Mouse (Mus musculus) forebrain, embryonic 16.5 days (tissue): ENCODE data around the gene Cntnap2. TPM values are rescaled to one million over a fixed set of nuclear protein-coding genes. Genes with fewer than 3 reads are reported as not detected.

Experiments used
- ATAC-seq: fragments of 200-750 bp; cut with Nextera tagmentation; 2 replicates; pipeline ENCODE4 v1.8.0; 2017; ENCODE audit warnings: mild to moderate bottlenecking, moderate library complexity
- H3K27ac ChIP-seq: fragments of 300-500 bp; sonication (generic); 2 replicates; pipeline ENCODE4 v1.5.1; 2014; ENCODE audit warnings: low read length, control low read depth
- H3K27me3 ChIP-seq: fragments of 300-500 bp; sonication (generic); replicated peaks from 2 replicates; pipeline ENCODE4 v1.6.1; 2014; ENCODE audit warnings: low read length; ENCODE audit not compliant: control insufficient read depth, insufficient read depth
- H3K36me3 ChIP-seq: fragments of 300-500 bp; sonication (generic); 2 replicates; pipeline ENCODE4 v1.6.1; 2014; ENCODE audit not compliant: control insufficient read depth, insufficient read depth
- H3K4me1 ChIP-seq: fragments of 300-500 bp; sonication (generic); replicated peaks from 2 replicates; pipeline ENCODE4 v1.6.1; 2014; ENCODE audit warnings: low read length; ENCODE audit not compliant: control insufficient read depth, insufficient read depth
- H3K4me2 ChIP-seq: fragments of 300-500 bp; sonication (generic); 2 replicates; pipeline ENCODE4 v1.6.1; 2014; ENCODE audit warnings: mild to moderate bottlenecking, low read length, control low read depth
- H3K4me3 ChIP-seq: fragments of 300-500 bp; sonication (generic); replicated peaks from 2 replicates; pipeline ENCODE4 v1.5.1; 2014; ENCODE audit warnings: mild to moderate bottlenecking, low read length, control low read depth
- H3K9ac ChIP-seq: fragments of 300-500 bp; sonication (generic); replicated peaks from 2 replicates; pipeline ENCODE4 v1.6.1; 2014; ENCODE audit warnings: low read depth, low read length, control low read depth
- H3K9me3 ChIP-seq: fragments of 300-500 bp; sonication (generic); 2 replicates; pipeline ENCODE4 v1.6.1; 2016; ENCODE audit warnings: low read length; ENCODE audit not compliant: control insufficient read depth
- WGBS: fragments of 180-500 bp; shearing (Covaris S2); extraction: QIAGEN DNeasy Blood & Tissue Kit; methylation state at CpG from one replicate; pipeline ENCODE4 v1.1.7; 2014; 5-methylcytosine and 5-hydroxymethylcytosine counted together
- polyA plus RNA-seq: library from polyadenylated mRNA; unstranded; fragments of >200 nt; fragmentation: Nextera tagmentation; extraction: Ambion mirVana; gene quantifications from 2 replicates; pipeline ENCODE4 v1.2.1, GENCODE M21; 2015

Gene Cntnap2
- polyA plus RNA-seq, 1 experiment from 2014 or later, result 72.7 TPM

GRCm38 (mm10) chr6:47227601-47228000 lies 2168.4 kb downstream of the Cntnap2 start:
- Histone ChIP-seq H3K9ac (no peak overlapping the region), H3K4me3 (no peak overlapping the region), H3K9me3 (no peaks in the 10 kb centered on the region), H3K27ac (peak overlapping the region; percentile 50; the same call in 1 of the 2 replicates), H3K36me3 (no peaks in the 10 kb centered on the region), H3K27me3 (no peaks in the 10 kb centered on the region), H3K4me2 (no peak overlapping the region), H3K4me1 (peaks cover 19% of the 10 kb centered on the region)
- ATAC-seq, result no peak
- 19% methylated on average over 3 of the region's 3 CpGs for WGBS

GRCm38 (mm10) chr6:47228676-47229317 lies 2169.6 kb downstream of the Cntnap2 start:
- Histone ChIP-seq H3K4me1 (peaks cover 19% of the 10 kb centered on the region), H3K27me3 (no peaks in the 10 kb centered on the region), H3K27ac (peak overlapping the region; percentile 88), H3K4me2 (no peak overlapping the region), H3K36me3 (no peaks in the 10 kb centered on the region), H3K9ac (no peak overlapping the region), H3K9me3 (no peaks in the 10 kb centered on the region), H3K4me3 (no peak overlapping the region)
- ATAC-seq, result peak; percentile 94
- WGBS, result 37% methylated on average over 7 of the region's 7 CpGs

- no peak overlapping the region for H3K4me2 ChIP-seq
- no peak overlapping the region for H3K4me3 ChIP-seq
- 48% methylated on average over 6 of the region's 6 CpGs for WGBS
- peak overlapping the region; percentile 76 for H3K27ac ChIP-seq
- H3K27me3 ChIP-seq, result no peaks in the 10 kb centered on the region
- peak; percentile 67 for ATAC-seq
- no peak overlapping the region for H3K9ac ChIP-seq
- H3K9me3 ChIP-seq, result no peaks in the 10 kb centered on the region
- peaks cover 25% of the 10 kb centered on the region for H3K4me1 ChIP-seq
- H3K36me3 ChIP-seq, result no peaks in the 10 kb centered on the region
Measured at GRCm38 (mm10) chr6:47231513-47231912, 2172.4 kb downstream of the Cntnap2 start.

GRCm38 (mm10) chr6:47239376-47239921 lies 2180.3 kb downstream of the Cntnap2 start:
- H3K9me3 ChIP-seq, result no peaks in the 10 kb centered on the region
- no peak overlapping the region for H3K4me2 ChIP-seq
- H3K27ac ChIP-seq, result peak overlapping the region; percentile 84
- no peak overlapping the region for H3K4me3 ChIP-seq
- peaks cover 29% of the 10 kb centered on the region for H3K4me1 ChIP-seq
- H3K27me3 ChIP-seq, result no peaks in the 10 kb centered on the region
- no peaks in the 10 kb centered on the region for H3K36me3 ChIP-seq
- peak overlapping the region; percentile 41 for H3K9ac ChIP-seq
- 1% methylated on average over 3 of the region's 3 CpGs for WGBS
- peak; percentile 79 for ATAC-seq

- no peak overlapping the region for H3K4me2 ChIP-seq
- no peaks in the 10 kb centered on the region for H3K36me3 ChIP-seq
- no peak for ATAC-seq
- no peaks in the 10 kb centered on the region for H3K9me3 ChIP-seq
- H3K9ac ChIP-seq, result no peak overlapping the region
- H3K27me3 ChIP-seq, result no peaks in the 10 kb centered on the region
- H3K27ac ChIP-seq, result no peak overlapping the region
- peaks cover 33% of the 10 kb centered on the region for H3K4me1 ChIP-seq
- H3K4me3 ChIP-seq, result no peak overlapping the region
Measured at GRCm38 (mm10) chr6:47241379-47241778, 2182.2 kb downstream of the Cntnap2 start.

- H3K27me3 ChIP-seq, result no peaks in the 10 kb centered on the region
- no peaks in the 10 kb centered on the region for H3K36me3 ChIP-seq
- H3K4me3 ChIP-seq, result peak overlapping the region; percentile 56
- ATAC-seq, result peak; percentile 86
- H3K4me1 ChIP-seq, result peaks cover 30% of the 10 kb centered on the region
- 10% methylated on average over 6 of the region's 6 CpGs for WGBS
- peak overlapping the region; percentile 60 for H3K9ac ChIP-seq
- peak overlapping the region; percentile 84 for H3K27ac ChIP-seq
- no peaks in the 10 kb centered on the region for H3K9me3 ChIP-seq
- peak overlapping the region; percentile 54 for H3K4me2 ChIP-seq
Measured at GRCm38 (mm10) chr6:47243863-47244606, 2184.9 kb downstream of the Cntnap2 start.

- peak; percentile 71 for ATAC-seq
- peak overlapping the region; percentile 84 for H3K27ac ChIP-seq
- no peaks in the 10 kb centered on the region for H3K9me3 ChIP-seq
- 4% methylated on average over 7 of the region's 7 CpGs for WGBS
- H3K9ac ChIP-seq, result peak overlapping the region; percentile 60
- peaks cover 24% of the 10 kb centered on the region for H3K4me1 ChIP-seq
- H3K27me3 ChIP-seq, result no peaks in the 10 kb centered on the region
- peak overlapping the region; percentile 54 for H3K4me2 ChIP-seq
- H3K4me3 ChIP-seq, result peak overlapping the region; percentile 56
- H3K36me3 ChIP-seq, result no peaks in the 10 kb centered on the region
Measured at GRCm38 (mm10) chr6:47244642-47245041, 2185.5 kb downstream of the Cntnap2 start.

GRCm38 (mm10) chr6:47255270-47255669 lies 2196.1 kb downstream of the Cntnap2 start:
- no peak overlapping the region for H3K27ac ChIP-seq
- ATAC-seq, result no peak

GRCm38 (mm10) chr6:47256227-47256887 lies 2197.2 kb downstream of the Cntnap2 start:
- Histone ChIP-seq H3K36me3 (no peaks in the 10 kb centered on the region), H3K4me1 (peaks cover 9% of the 10 kb centered on the region; the same call in 1 of the 2 replicates), H3K9me3 (no peaks in the 10 kb centered on the region), H3K27ac (no peak overlapping the region), H3K4me2 (no peak overlapping the region), H3K9ac (no peak overlapping the region), H3K4me3 (no peak overlapping the region), H3K27me3 (no peaks in the 10 kb centered on the region)
- ATAC-seq, result no peak
- WGBS, result 77% methylated on average over 4 of the region's 4 CpGs

More at GRCm38 (mm10) chr6:47255270-47255669, 2196.1 kb downstream of the Cntnap2 start:
- WGBS, result 81% methylated on average over 2 of the region's 2 CpGs
- no peak overlapping the region for H3K9ac ChIP-seq
- no peaks in the 10 kb centered on the region for H3K27me3 ChIP-seq
- no peak overlapping the region for H3K4me2 ChIP-seq
- peaks cover 6% of the 10 kb centered on the region for H3K4me1 ChIP-seq
- no peaks in the 10 kb centered on the region for H3K9me3 ChIP-seq
- no peak overlapping the region for H3K4me3 ChIP-seq
- no peaks in the 10 kb centered on the region for H3K36me3 ChIP-seq
